Mouse (Mus musculus) E14TG2a.4 (cell line): ENCODE data around the gene Exosc9.

Source experiments
- CTCF ChIP-seq: conservative IDR thresholded peaks from 2 replicates; pipeline ENCODE4 v1.5.1; 2014; ENCODE audit warnings: low read length
- NANOG ChIP-seq: IDR thresholded peaks from 2 replicates; pipeline ENCODE4 v1.6.1; 2014; ENCODE audit warnings: borderline replicate concordance, low read length, mixed read lengths

DNA sequence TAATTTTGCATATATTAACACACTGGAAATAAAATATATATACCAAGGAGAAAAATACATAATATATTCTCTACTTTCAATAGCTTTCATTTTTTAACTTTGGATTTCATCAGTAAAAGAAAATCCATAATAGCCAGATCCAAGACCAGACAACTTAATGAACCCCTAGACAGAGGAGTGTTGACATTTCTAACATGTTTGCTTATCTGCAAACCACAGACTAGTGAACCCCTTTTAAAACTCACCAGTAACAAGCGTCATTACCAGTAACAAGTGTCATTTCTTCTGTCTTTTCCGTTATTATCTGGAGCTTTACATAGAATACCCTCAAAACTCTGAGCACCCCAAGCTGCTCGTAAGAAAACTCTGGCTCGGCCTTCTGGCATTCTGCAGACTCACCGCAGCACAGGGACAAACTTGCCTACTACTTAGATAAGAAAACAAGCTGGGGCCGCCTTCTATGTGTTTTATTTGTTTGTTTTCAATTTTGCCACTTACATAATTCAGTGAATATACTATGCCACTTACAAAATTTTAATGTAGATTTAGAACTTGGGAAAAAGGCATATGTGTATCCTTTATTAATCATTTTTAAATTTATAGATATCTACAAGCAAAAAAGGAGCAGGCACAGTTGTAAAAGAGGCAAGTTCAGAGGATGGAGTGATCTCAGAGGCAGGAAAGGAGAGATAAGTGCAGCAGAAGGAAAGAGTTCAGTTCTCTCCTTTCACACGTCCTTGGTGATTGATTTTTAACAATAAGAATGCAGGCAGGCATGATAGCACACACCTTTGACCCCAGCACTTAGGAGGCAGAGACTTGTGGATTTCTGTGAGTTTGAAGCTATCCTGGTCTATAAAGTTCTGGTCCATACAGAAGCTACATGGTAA lies 53.7 kb downstream of the Exosc9 start:
- TF ChIP-seq CTCF = no peak
- TF ChIP-seq NANOG = no peak
